Mouse (Mus musculus) thymus, adult 2 months (tissue): ENCODE results near the gene Blnk. TPM values are rescaled to one million over a fixed set of nuclear protein-coding genes. Genes with fewer than 3 reads are reported as not detected.

ENCODE experiments used
- DNase-seq: peaks from one replicate; pipeline ENCODE4 v3.0.0; 2021
- H3K27ac ChIP-seq: fragments of 200-500 bp; 2 replicates; pipeline ENCODE4 v1.5.1; 2012; ENCODE audit warnings: low read length, control low read depth; ENCODE audit not compliant: control insufficient read depth, insufficient read depth
- H3K27me3 ChIP-seq: fragments of 200-500 bp; 2 replicates; pipeline ENCODE4 v1.6.1; 2012; ENCODE audit warnings: mild to moderate bottlenecking, low read length, moderate library complexity, mixed read lengths; ENCODE audit not compliant: control insufficient read depth, insufficient read depth
- H3K36me3 ChIP-seq: fragments of 200-500 bp; 2 replicates; pipeline ENCODE4 v1.6.1; 2012; ENCODE audit warnings: mild to moderate bottlenecking, low read length, moderate library complexity; ENCODE audit not compliant: control insufficient read depth, insufficient read depth
- H3K4me1 ChIP-seq: fragments of 200-500 bp; replicated peaks from 2 replicates; pipeline ENCODE4 v1.6.1; 2012; ENCODE audit warnings: low read length; ENCODE audit not compliant: control insufficient read depth, insufficient read depth
- H3K4me3 ChIP-seq: fragments of 200-500 bp; 2 replicates; pipeline ENCODE4 v1.5.1; 2012; ENCODE audit warnings: mild to moderate bottlenecking, low read length, control low read depth, moderate library complexity; ENCODE audit not compliant: control insufficient read depth, insufficient read depth
- CTCF ChIP-seq: fragments of 200-500 bp; IDR thresholded peaks from 2 replicates; pipeline ENCODE4 v1.5.1; 2012; ENCODE audit warnings: mild to moderate bottlenecking, control low read depth, low read length, moderate library complexity, borderline replicate concordance; ENCODE audit not compliant: control insufficient read depth, poor library complexity, insufficient read depth; ENCODE audit errors: extremely low read depth
- POLR2A ChIP-seq: fragments of 200-500 bp; IDR thresholded peaks from 2 replicates; pipeline ENCODE4 v1.6.1; 2012; ENCODE audit warnings: mild to moderate bottlenecking, low read length, control low read depth, moderate library complexity; ENCODE audit not compliant: control insufficient read depth, poor library complexity, insufficient read depth; ENCODE audit errors: extremely low read depth
- WGBS: fragments of 180-500 bp; shearing (Covaris S2); methylation state at CpG from one replicate; pipeline ENCODE4 v1.1.7; 2018; 5-methylcytosine and 5-hydroxymethylcytosine counted together
- polyA plus RNA-seq: library from polyadenylated mRNA; depleted of rRNA; stranded (reverse); fragments of >200 nt; gene quantifications from 2 replicates; pipeline ENCODE4 v1.2.3, GENCODE M21; 2012

Blnk gene
- polyA plus RNA-seq, 1 experiment, result 8.5 TPM

GRCm38 (mm10) chr19:40990781-40991343 lies 3.5 kb downstream of the Blnk start:
- Histone ChIP-seq H3K4me3 (no peak overlapping the region), H3K27ac (no peak overlapping the region), H3K36me3 (no peaks in the 10 kb centered on the region), H3K4me1 (peaks cover 4% of the 10 kb centered on the region; the same call in 1 of the 2 replicates), H3K27me3 (no peaks in the 10 kb centered on the region)
- TF ChIP-seq CTCF (no peak), POLR2A (no peak)
- DNase-seq, result no peak
- 95% methylated on average over 17 of the region's 17 CpGs for WGBS

GRCm38 (mm10) chr19:40989961-40990600 lies 4.3 kb downstream of the Blnk start:
- H3K27me3 ChIP-seq, result no peaks in the 10 kb centered on the region
- no peak overlapping the region for H3K4me3 ChIP-seq
- no peaks in the 10 kb centered on the region for H3K36me3 ChIP-seq
- H3K27ac ChIP-seq, result no peak overlapping the region
- 89% methylated on average over 9 of the region's 9 CpGs for WGBS
- TF ChIP-seq CTCF (no peak), POLR2A (no peak)
- peaks cover 4% of the 10 kb centered on the region; the same call in 1 of the 2 replicates for H3K4me1 ChIP-seq
- no peak for DNase-seq

- no peaks in the 10 kb centered on the region for H3K27me3 ChIP-seq
- H3K4me3 ChIP-seq, result no peak overlapping the region
- H3K4me1 ChIP-seq, result peaks cover 1% of the 10 kb centered on the region; the same call in 1 of the 2 replicates
- no peaks in the 10 kb centered on the region for H3K36me3 ChIP-seq
- TF ChIP-seq CTCF (no peak), POLR2A (no peak)
- 90% methylated on average over 5 of the region's 5 CpGs for WGBS
- DNase-seq, result no peak
- H3K27ac ChIP-seq, result no peak overlapping the region
These were observed 5.5 kb downstream of the Blnk start for GRCm38 (mm10) chr19:40988856-40989255.

- WGBS, result 100% methylated on average over 1 of the region's 1 CpGs
- H3K4me1 ChIP-seq, result no peaks in the 10 kb centered on the region
- H3K4me3 ChIP-seq, result no peak overlapping the region
- TF ChIP-seq POLR2A (no peak), CTCF (no peak)
- H3K36me3 ChIP-seq, result no peaks in the 10 kb centered on the region
- H3K27me3 ChIP-seq, result no peaks in the 10 kb centered on the region
- no peak for DNase-seq
- no peak overlapping the region for H3K27ac ChIP-seq
These were observed 9.8 kb downstream of the Blnk start for GRCm38 (mm10) chr19:40984536-40984935.

- DNase-seq, result no peak
- TF ChIP-seq POLR2A (no peak), CTCF (no peak)
- WGBS, result 74% methylated on average over 5 of the region's 5 CpGs
- Histone ChIP-seq H3K4me3 (no peak overlapping the region), H3K27me3 (no peaks in the 10 kb centered on the region), H3K36me3 (no peaks in the 10 kb centered on the region), H3K4me1 (no peaks in the 10 kb centered on the region), H3K27ac (no peak overlapping the region)
These were observed 13.7 kb downstream of the Blnk start for GRCm38 (mm10) chr19:40980671-40981070.

GRCm38 (mm10) chr19:40978026-40978425 lies 16.3 kb downstream of the Blnk start:
- Histone ChIP-seq H3K36me3 (no peaks in the 10 kb centered on the region), H3K27ac (no peak overlapping the region), H3K4me1 (no peaks in the 10 kb centered on the region), H3K27me3 (no peaks in the 10 kb centered on the region), H3K4me3 (no peak overlapping the region)
- DNase-seq, result no peak
- TF ChIP-seq CTCF, result no peak
- TF ChIP-seq POLR2A, result no peak
- WGBS, result 91% methylated on average over 5 of the region's 5 CpGs
